Mouse (Mus musculus) liver (tissue): ENCODE data around the gene Ptcd2.

Experiments used
- DNase-seq: peaks from one replicate; pipeline ENCODE4 v3.0.0-alpha.2; 2020; ENCODE audit warnings: mixed read lengths

Ptcd2 gene

GRCm38 (mm10) chr13:99299921-99300320, 44.6 kb downstream of the Ptcd2 start:
- DNase-seq, result no peak

- DNase-seq, result no peak
Observed at GRCm38 (mm10) chr13:99294176-99294575, 50.3 kb downstream of the Ptcd2 start.

GRCm38 (mm10) chr13:99290766-99291165, 53.7 kb downstream of the Ptcd2 start:
- no peak for DNase-seq

- DNase-seq, result no peak
Observed at GRCm38 (mm10) chr13:99287786-99288185, 56.7 kb downstream of the Ptcd2 start.

- DNase-seq, result no peak
Observed at GRCm38 (mm10) chr13:99287207-99287606, 57.3 kb downstream of the Ptcd2 start.

GRCm38 (mm10) chr13:99285241-99285640, 59.3 kb downstream of the Ptcd2 start:
- DNase-seq, result no peak

GRCm38 (mm10) chr13:99284400-99285160, 59.9 kb downstream of the Ptcd2 start:
- no peak for DNase-seq

- no peak for DNase-seq
Observed at GRCm38 (mm10) chr13:99283916-99284315, 60.6 kb downstream of the Ptcd2 start.

GRCm38 (mm10) chr13:99282961-99283360, 61.5 kb downstream of the Ptcd2 start:
- DNase-seq, result no peak

GRCm38 (mm10) chr13:99279351-99279750, 65.2 kb downstream of the Ptcd2 start:
- DNase-seq, result peak; percentile 15

GRCm38 (mm10) chr13:99278511-99278910, 66.0 kb downstream of the Ptcd2 start:
- no peak for DNase-seq

GRCm38 (mm10) chr13:99277521-99277920, 67.0 kb downstream of the Ptcd2 start:
- DNase-seq, result no peak

- DNase-seq, result no peak
Observed at GRCm38 (mm10) chr13:99272046-99272445, 72.5 kb downstream of the Ptcd2 start.
